Mouse (Mus musculus): ENCODE results near the gene Cfap77. TPM values are rescaled to one million over a fixed set of nuclear protein-coding genes. Genes with fewer than 3 reads are reported as not detected.

Cfap77 gene
- total RNA-seq, 2 experiments from 2014 or later = not detected

DNA sequence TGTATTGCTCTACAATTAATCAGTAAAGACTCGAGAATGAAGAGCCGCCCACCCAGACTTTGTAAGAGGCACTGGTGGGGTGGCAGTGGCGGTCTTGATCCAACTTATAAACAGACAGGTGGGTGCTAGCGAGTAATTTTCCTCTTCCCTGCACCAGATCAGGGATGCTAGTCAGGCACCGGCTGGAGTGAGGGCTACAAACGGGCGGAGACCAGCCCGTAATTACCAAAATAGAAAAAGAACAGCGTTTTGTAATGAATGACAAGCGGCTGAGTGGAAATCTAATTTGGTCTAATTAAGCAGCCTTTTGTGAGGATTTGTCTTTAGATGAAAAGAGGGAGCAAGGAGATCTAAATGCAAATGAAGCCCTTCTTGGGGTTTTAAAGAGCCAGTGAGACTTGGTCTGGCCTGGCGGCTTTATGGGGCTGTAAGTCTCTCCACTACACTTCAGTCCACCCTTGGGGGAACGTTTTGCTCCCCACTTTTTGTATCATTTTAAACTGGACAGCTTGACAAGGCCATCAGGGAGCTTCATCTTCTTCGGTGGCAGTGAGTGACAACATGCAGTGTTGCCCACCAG is 48.3 kb downstream of the Cfap77 start:
- no peak for DNase-seq
- intact Hi-C loops (cut with DNase I) = no loop called here

DNA sequence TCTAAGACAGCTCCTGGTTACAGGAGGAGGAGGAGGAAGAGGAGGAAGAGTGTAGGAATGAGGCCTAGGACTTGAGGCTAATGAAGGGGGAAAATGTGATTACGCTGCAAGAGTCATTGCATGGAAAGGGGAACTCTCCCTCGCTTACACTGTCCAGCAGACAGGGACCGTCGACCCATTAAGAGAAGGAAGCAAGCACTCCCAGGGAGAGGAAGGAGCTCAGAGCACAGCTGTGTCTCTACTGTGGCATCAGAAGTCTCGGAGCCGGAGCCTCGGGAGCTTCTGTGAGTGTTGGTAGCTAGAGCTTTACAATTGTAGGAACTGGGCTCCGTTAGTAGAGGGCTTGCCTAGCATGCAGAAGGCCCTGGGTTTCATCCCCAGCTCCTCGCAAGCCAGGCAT is 50.8 kb downstream of the Cfap77 start:
- intact Hi-C loops (cut with DNase I) = no loop called here

DNA sequence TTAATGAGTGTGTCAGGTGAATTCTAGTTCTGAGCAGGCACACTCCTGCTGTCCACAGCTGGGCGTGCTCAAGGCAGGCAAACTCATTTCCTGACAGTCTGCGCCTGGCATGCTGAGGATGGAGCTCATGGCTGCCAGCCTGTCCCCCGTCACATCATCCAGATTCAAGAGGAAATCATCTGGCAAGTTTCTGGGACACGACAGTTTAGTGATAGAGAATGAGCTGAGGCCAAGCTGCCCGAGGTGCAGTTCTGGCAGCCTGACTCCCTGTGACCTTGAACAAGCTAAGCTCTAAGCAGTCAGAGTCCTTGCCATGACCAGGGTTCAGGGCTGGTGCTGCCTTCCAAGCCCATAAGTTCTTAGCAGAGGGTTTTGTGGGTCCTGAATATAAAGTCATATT is 56.6 kb downstream of the Cfap77 start:
- intact Hi-C loops (cut with DNase I) = no loop called here
- DNase-seq = no peak

More for the DNA sequence above, 50.8 kb downstream of the Cfap77 start:
- DNase-seq = no peak

DNA sequence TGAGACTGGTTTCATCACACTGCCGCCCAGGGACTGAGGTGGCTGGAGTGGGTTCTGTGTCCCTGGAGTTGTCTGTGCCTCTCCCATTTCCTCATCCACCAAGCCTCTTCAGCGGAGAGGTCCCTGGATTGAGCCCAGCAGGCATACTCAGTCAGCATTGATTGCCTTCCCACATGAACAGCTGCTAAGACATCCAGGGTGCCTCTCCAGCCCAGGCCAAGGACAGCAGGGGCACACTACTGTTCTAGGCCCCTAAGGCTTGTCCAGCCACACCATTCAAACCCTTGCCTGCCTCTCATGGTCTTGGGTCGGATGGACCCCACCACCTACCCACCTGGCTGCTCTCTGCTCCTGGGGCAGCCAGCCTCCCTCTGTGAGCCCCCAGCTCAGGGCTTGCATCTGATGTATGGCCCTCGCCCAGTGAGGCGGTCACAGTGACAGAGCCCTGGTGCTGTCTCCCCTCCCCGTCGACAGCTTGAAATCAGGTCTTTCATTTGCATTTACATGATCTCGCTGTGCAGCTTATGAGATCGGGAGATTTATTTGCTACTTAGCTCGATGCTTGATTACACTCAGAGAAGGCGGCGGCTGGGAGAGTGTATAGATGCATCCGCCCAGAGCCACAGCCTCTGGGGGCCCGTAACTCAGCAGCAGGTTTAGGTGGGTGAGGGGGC is 57.6 kb downstream of the Cfap77 start:
- intact Hi-C loops (cut with DNase I) = no loop called here
- no peak for DNase-seq

DNA sequence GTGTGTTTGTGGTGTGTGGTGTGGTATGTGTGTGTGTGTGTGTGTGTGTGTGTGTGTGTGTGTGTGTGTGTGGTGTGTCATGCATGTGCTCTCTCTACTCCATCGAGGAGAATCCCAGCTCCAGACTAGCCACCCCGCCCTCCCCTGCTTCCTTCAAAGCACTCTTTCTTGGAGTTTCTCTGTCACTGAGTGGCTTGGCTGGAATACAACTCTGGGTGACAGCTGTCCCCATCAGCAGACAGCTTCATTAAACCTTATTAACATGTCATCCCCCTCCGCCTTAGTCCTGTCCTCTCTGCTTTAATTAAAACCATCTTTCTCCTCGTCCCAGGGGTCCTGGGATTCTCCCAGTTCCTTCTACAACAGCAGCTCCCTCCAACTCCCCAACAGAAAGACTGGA is 59.4 kb downstream of the Cfap77 start:
- intact Hi-C loops (cut with DNase I) = no loop called here
- DNase-seq = no peak

DNA sequence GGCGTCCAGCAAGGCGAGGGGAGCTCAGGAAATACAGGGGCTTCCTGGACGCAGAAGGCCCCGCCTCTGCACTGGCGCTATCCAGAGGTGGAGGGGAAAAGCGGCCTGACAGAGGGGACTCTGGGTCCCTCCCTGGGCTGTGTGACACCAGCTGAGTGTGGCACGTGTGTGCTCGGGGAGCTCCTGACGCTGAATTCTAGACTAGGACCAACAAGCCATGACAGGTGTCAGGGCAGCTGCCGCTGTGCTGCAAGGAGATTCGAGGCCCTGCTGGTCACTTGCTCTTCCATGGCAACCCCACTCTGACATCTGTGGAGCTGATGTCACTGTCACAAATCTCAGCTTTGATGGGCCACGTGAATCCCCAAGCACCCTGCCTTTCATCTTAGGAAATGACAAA is 60.9 kb downstream of the Cfap77 start:
- no peak for DNase-seq
- intact Hi-C loops (cut with DNase I) = no loop called here

DNA sequence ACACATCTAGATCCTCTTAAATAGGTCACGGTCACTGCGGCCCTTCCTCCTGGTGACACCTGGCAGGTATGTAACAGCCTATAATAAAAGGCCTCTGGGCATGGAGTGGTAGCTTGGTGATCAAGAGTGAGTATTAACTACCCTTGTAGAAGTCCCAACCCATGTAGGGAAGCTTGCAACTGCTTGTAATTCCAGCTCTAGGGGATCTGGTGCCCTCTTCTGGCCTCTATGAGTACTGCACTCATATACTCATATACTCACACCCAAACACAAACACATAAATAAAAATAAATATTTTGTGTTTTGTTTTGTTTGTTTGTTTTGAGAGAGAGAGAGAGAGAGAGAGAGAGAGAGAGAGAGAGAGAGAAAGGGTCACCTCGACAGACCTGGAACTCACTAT is 66.1 kb downstream of the Cfap77 start:
- intact Hi-C loops (cut with DNase I) = no loop called here
- no peak for DNase-seq

DNA sequence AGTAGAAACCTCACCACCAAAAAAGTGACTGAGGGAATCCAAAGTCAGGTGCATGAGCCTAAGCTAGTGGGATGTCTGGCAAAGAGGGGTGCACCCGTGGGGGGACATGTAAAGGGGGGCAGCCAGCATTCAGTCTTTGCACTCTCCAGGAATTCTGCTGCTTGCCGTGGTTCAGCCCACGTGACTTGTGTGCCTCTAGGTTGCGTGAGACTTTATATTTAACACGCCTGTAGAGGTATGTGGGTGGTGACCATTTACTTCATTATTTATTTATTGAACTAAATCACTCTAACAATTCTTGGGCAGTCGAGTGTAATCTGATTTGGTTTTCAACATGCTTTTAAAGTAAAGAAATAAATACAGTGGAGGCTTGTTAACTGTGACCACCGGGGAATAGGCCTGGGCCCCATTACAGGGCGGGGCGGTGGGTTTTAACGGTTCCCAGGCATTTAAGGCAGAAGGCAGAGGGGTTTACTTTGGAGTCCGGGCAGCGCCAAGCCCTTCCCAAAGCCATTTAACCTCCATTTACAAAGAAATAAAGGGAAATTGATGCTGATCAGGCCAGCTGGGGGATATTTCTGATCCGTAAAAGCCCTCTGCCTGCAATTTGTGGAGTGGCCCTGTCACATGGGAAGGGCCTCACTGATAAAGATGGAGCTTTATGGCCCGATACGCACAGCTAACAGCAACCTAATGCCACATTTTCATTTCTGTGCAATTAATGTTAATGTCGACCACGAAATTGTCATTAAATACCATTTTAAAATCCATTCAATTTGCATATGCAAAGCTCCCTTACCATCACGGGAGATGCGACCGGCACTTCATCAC is 74.6 kb downstream of the Cfap77 start:
- no peak for DNase-seq
- intact Hi-C loops (cut with DNase I) = no loop called here

DNA sequence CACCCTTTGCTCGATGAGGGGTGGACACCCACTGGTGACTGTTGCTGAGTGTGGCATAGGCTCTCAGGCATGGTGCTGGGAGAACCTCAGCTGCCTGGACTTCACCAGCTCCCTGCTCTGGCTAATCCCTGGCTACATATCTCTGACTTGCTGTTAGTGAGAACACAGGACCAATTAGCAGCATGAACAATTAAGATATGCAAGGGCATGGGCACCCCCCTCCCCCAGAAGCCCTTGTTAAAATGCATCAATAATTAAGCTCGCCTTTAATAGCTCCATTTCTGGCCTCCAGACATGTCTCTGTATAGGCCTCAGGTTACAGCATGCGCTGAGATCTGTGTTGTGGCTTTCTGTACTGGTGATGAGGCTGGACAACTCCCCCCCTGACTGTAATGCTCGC is 76.4 kb downstream of the Cfap77 start:
- DNase-seq = no peak
- intact Hi-C loops (cut with DNase I) = no loop called here

DNA sequence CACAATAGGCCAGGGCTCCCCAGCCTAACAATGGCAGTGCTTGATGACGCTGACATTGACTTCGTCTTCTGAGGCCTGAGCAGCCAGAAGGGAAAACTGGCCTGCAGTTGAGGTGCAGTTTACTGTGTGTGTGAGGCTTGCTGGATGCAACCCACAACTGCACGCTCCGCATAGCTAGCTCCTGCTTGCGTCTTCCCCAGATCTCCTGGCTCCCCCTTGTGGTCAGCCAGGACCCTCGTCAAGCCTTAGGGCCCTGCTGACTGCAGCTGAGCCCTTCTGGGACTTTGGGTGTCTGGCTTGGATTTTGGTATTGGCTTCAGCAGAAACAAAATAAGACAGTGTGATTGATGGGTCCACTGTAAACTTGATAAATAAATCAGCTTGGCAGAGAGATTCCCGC is 78.2 kb downstream of the Cfap77 start:
- intact Hi-C loops (cut with DNase I) = loop anchor here (1.0 to 2.0 kb wide), 2 partner anchors 52 to 222 kb away; no protein-coding TSS in a partner anchor
- peak; percentile 26 to 68 for DNase-seq

DNA sequence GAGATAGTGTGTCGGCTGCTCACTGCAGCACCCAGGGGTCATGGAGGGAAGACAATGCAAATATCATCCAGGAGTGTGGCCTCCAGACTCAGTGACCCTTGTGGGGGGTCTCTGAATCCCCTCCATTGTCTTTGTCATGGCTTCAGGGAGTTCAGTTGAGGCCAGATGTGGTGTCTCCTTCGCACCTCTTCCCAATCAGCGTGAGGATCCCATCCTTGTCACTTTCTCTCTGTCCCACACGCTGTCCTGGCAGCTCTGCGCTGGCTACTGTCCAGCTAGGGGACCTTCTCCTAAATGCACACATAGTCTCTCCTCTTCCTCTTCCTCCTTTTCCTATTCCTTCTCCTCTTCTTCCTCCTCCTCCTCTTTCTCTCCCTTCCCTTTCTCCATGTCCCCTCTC is 79.3 kb downstream of the Cfap77 start:
- no peak for DNase-seq
- intact Hi-C loops (cut with DNase I) = loop anchor here (1.0 to 2.0 kb wide), 2 partner anchors 51 to 221 kb away; no protein-coding TSS in a partner anchor

DNA sequence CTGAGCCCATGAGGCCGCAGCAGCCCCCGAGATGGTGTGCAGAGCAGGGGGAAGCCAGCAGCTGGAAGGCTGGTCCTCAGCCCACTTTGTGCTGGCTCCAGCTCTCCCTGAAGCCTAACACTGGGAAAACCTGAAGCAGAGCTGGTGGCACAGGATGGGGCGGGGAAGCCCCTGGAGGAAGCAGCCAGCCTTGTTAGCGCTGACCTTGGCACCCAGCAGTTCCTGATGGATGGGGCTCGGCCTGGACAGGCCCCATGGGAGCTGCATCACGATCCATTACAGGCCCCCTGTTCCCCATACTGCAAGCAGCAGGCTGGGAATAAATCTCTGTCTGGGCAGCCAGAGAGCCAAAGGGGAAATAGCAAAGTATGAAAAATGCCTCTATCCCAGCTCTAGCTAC is 80.3 kb downstream of the Cfap77 start:
- no peak for DNase-seq
- intact Hi-C loops (cut with DNase I) = no loop called here

DNA sequence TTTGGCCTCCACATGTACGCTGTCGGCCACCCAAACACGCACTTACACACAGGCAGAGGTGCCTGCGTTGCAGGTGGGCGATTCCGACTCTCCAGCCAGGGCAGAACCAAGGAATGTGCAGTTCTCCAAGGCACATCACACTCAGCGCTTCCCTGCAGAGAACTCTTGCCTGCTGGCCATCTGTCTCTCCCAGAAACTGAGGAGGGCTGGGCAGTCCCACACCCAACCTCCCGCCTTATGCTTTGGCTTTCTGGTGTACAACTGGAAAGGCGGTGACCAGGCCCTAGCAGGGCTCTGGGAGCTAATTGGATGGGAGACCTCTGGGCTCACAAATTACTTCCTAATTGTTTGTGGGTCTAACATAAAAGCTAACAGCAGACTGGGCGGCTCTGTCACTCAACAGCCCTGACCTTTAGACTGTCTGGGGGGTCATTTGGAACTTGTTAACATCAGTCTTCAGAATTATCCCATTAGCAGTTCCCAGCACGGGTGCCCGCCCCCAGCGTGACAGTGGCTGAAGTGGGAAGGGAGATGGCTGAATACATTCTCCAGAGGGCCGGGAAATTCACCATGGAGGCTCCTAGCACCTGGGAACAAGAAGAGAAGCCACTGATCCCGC is 80.9 kb downstream of the Cfap77 start:
- intact Hi-C loops (cut with DNase I) = no loop called here
- DNase-seq = no peak

DNA sequence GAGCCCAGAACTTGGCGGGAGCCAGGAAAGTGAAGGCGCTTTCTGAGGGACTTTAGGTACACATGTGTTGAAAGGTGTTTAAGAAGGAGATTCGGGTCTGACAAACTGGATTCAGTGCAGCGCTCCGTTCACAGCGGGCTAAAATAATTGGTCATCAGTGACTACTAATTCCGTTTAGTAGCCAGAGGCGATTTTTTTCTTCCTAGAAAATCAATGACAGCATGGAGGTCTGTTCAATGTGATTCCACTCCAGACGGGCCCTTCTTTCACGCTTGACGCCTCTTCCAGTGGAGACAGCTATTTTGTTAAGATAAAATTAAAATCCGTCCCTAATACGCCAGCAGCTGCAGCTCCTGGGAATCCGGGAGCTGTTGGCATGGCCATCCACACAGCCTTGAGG is 84.4 kb downstream of the Cfap77 start:
- DNase-seq = no peak
- intact Hi-C loops (cut with DNase I) = no loop called here

DNA sequence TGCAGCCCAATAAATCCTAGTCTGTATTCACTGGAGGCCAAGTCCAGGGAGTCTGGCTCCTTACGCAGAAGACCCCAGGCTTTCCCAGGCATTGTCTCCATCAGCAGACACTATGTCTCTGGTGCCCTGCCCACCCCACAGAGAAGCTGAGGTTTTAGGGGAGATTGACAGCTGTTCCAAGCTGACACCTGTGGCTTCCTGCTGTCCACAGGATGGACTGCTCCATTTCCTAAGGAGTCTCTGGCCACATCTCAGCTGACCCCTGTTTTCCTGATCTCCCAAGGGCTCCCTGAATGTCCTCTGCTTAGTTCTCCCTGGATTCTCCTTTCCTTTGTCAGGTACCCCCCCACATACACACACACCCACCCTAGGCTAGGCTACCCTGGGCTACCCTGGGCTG is 86.6 kb downstream of the Cfap77 start:
- intact Hi-C loops (cut with DNase I) = no loop called here
- no peak for DNase-seq

DNA sequence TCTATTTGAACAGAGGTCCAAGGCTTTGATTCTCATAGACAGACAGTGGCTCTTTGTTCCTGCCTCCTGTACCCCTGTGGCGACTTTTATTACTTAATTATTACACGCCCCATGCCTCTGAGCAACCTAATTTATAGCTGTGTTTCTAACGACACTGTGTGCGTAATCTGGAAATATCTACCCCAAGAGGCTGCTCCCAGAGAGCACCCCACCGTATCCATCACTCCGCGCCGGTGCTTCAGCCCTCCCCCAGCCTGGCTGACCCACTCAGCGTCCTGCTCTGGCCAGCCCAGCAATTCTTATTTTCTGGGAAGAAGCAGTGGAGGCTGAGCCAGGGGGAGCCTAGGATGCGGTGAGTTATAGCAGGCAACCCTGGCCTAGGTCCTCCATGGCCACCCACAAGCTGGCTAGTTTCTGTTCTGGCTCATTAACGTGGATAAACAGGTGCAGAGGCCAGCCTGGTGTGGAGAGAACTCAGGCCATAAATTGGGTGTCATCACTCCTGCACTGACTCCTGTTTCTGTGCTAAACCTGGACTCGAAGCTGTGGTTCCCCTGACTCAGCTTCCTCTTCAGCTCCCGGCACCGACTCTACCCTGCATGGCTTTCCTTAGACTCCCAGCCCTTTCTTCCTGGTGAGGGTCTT is 88.6 kb downstream of the Cfap77 start:
- DNase-seq = no peak
- intact Hi-C loops (cut with DNase I) = no loop called here

DNA sequence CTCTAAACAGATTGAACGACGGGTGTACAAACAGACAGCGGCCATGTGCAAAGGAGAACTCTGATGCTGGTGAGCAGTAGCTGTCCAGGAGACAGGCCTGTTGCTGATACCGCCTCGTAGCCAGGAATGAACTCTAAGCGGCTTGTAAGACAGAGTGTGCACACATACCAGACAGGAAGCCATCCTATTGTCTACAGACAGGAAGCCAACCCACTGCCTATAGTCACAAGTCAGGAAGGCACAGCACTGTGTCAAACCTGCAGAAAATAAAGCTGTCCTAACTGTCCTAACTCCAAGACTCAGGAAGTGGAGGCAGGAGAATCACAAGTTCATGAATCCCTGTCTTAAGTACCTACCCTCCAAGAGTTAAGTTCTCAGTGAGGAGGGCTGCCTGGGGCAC is 91.3 kb downstream of the Cfap77 start:
- no peak for DNase-seq
- intact Hi-C loops (cut with DNase I) = no loop called here

DNA sequence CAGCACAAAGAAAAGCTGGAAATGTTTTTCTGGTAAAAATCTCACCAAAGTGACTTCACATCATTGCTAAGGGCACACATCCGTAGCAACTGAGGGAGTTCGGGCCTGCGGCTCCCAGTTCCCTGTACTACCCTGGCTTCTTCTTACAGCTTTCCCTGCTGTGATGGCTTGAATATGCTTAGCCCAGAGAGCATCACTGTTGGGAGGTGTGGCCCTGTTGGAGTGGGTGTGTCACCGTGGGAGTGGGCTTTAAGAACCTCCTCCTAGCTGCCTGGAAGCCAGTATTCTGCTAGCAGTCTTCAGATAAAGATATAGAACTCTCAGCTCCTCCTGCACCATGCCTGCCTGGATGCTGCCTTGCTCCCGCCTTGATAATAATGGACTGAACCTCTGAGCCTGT is 93.2 kb downstream of the Cfap77 start:
- intact Hi-C loops (cut with DNase I) = no loop called here

DNA sequence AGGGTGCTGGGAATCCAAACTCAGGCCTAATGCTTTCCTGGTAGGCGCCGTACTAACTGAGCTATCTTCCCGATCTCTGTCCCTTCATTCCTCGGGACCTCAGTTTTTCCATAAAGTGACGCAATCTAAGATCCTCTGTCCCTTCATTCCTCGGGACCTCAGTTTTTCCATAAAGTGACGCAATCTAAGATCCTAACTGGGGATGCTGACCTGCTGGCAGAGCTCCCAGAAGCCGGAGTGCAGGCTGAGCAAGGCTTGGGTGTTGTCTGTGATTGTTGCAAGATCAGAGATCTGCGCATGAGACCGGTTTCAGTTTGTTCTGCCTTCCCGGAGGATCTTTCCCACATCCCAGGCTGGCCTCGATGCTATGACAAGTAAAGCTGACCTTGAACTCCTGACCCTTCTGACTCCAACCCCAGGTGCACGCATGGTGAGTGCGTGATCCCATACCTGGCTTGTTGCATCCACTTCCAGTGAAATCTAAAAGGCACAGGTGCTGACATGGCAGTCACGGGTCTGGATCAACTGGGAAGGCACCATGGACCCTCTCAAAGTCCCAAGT is 93.8 kb downstream of the Cfap77 start:
- DNase-seq = no peak
- intact Hi-C loops (cut with DNase I) = no loop called here

More for the DNA sequence above, 93.2 kb downstream of the Cfap77 start:
- no peak for DNase-seq

DNA sequence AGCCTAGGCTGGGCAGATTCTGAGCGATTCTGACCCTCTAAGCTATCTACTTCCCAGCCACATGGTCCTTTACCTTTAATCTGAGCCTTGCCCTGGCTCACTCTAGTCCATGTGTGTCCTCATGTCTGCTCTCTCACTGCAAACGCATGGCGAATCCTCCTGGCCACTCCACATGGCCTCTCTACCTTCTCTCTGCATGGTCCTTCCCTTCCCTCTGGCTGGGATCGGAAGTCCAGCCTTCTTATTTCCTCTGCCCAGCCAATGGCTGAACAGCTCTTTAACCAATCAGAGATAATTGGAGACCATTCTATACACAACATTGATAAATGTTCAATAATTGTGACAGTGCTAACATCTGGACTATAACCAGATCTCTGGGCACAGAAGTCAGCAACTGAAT is 98.0 kb downstream of the Cfap77 start:
- DNase-seq = no peak
- intact Hi-C loops (cut with DNase I) = no loop called here
